Mouse (Mus musculus) E14TG2a.4 (cell line): ENCODE data around the gene Hsd17b13.

Experiments
- H3K27me3 ChIP-seq: 2 replicates; pipeline ENCODE4 v1.6.1; 2014; ENCODE audit warnings: low read length, control low read depth; ENCODE audit not compliant: insufficient read depth
- H3K36me3 ChIP-seq: 2 replicates; pipeline ENCODE4 v1.6.1; 2014; ENCODE audit warnings: low read length, control low read depth; ENCODE audit not compliant: insufficient read depth
- H3K4me1 ChIP-seq: replicated peaks from 2 replicates; pipeline ENCODE4 v1.6.1; 2014; ENCODE audit warnings: low read depth, low read length, control low read depth
- H3K4me3 ChIP-seq: replicated peaks from 2 replicates; pipeline ENCODE4 v1.5.1; 2014; ENCODE audit warnings: mild to moderate bottlenecking, low read length
- H3K9me3 ChIP-seq: 2 replicates; pipeline ENCODE4 v1.6.1; 2014; ENCODE audit warnings: low read length, control low read depth
- CTCF ChIP-seq: conservative IDR thresholded peaks from 2 replicates; pipeline ENCODE4 v1.5.1; 2014; ENCODE audit warnings: low read length
- NANOG ChIP-seq: IDR thresholded peaks from 2 replicates; pipeline ENCODE4 v1.6.1; 2014; ENCODE audit warnings: borderline replicate concordance, low read length, mixed read lengths
- POU5F1 ChIP-seq: IDR thresholded peaks from 2 replicates; pipeline ENCODE4 v1.6.1; 2014; ENCODE audit warnings: low read length, borderline replicate concordance

The Hsd17b13 gene

DNA sequence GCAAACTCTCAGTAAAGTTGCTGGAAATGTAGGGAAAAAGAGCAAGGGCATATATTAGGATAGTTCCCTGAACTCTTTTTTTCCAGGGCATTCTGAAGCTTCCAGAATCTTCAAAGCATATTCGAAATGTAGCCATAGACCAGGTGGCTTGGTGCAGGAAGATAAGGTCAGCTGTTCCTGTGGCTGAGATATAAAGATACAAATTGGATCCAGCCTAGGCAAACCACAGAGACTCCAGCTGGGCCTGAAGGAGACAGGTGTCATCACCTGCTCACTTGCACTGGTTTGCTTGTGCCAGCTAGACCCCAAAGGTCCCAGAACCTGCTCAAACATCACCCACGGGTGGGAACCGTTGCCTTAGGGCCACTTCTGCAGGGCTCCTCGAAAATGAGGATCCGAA lies 65.7 kb downstream of the Hsd17b13 start:
- H3K9me3 ChIP-seq: no peaks in the 10 kb centered on the region
- peak overlapping the region; percentile 93 for H3K4me3 ChIP-seq

DNA sequence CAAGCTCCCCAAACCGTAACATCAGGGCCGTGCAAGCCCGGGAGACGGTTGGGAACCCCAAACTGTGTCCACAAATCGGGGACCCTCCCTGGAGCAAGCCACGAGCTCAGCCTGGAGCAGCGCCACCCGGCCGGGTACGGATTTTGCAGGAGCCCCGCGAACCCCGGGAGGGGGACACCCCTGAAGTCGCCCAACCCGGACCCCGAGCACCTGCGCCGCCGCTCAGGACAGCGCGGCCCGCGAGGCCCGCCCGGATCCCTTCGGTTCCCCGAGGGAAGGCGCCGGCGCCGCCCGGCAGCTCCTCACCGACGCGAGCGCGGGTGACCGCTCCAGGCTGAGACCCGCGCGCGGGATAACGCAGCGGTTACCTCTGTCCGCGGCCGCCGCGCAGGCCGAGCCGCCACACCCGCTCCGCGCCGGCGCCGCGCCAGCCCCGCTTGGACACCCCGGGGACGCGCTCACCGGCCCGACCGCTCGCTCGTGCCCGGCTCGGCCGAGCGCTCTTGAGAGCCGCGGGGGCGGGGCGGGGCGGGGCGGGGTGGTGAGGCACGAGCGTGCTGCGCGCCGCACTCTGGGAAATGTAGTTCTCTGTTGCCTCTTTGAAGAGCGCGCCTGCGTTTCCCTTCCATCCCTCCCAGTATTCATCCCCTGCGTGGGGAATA lies 66.3 kb downstream of the Hsd17b13 start, which contains the start of gene Klhl8:
TSS of gene Klhl8 (minus strand) at position 512 of the 662 bp plus-strand sequence.
- H3K4me3 ChIP-seq: peak within 1 kb of the TSS; percentile 93
- peaks cover 12% of the 10 kb centered on the region for H3K27me3 ChIP-seq
- no peaks in the 10 kb centered on the region for H3K9me3 ChIP-seq
- no peak for TF ChIP-seq CTCF
- TF ChIP-seq POU5F1: no peak
- TF ChIP-seq NANOG: no peak
- H3K36me3 ChIP-seq: no peaks in the 10 kb centered on the region
- H3K4me1 ChIP-seq: peaks cover 15% of the 10 kb centered on the region

More for the DNA sequence above, 65.7 kb downstream of the Hsd17b13 start:
- Histone ChIP-seq H3K4me1 (peaks cover 20% of the 10 kb centered on the region), H3K36me3 (no peaks in the 10 kb centered on the region), H3K27me3 (peaks cover 12% of the 10 kb centered on the region)
- TF ChIP-seq NANOG: no peak
- no peak for TF ChIP-seq CTCF
- TF ChIP-seq POU5F1: no peak

DNA sequence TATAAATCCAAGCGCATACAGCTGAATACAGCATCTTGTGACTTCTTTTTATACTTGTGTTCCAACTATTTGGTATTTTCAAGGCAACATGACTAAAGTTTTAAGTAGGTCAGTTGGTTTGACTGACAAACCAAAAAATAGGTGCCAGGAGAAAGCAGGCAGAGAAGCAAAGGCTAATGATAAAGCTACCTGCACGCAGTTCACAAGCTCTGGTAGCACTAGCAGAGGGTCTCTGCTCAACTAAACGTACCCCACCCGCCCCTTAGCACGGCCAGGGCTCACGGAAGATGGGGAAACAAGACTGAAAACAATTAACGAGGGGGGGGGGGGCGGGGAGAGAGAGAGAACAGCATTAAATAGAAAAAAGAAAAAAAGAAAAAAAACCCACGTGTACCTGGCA lies 67.1 kb downstream of the Hsd17b13 start:
- TF ChIP-seq POU5F1: no peak
- TF ChIP-seq CTCF: no peak
- TF ChIP-seq NANOG: no peak
- no peaks in the 10 kb centered on the region for H3K36me3 ChIP-seq
- peak overlapping the region; percentile 93 for H3K4me3 ChIP-seq
- H3K27me3 ChIP-seq: peaks cover 12% of the 10 kb centered on the region
- peaks cover 15% of the 10 kb centered on the region for H3K4me1 ChIP-seq
- H3K9me3 ChIP-seq: no peaks in the 10 kb centered on the region

DNA sequence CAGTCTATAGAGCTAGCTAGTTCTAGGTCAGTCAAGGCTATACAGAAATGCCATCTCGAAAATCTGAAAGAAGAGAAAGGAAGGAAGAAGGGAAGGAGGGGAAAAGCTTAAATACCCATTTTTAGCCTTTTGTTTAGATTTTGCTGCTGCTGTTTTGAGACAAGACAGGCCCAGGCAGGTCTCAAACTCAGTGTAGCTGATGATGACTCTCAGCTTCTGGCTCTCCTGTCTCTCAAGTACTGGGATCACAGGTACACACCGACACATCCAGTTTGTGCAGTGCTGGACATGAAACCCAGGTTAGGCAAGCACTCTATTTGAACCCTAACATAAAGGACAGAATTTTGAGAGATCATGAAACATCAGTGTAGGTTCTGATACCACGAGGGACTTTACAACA lies 67.7 kb downstream of the Hsd17b13 start:
- Histone ChIP-seq H3K36me3 (no peaks in the 10 kb centered on the region), H3K4me1 (peaks cover 15% of the 10 kb centered on the region), H3K4me3 (no peak overlapping the region), H3K9me3 (no peaks in the 10 kb centered on the region), H3K27me3 (peaks cover 12% of the 10 kb centered on the region)
- TF ChIP-seq CTCF (no peak), POU5F1 (no peak), NANOG (no peak)

DNA sequence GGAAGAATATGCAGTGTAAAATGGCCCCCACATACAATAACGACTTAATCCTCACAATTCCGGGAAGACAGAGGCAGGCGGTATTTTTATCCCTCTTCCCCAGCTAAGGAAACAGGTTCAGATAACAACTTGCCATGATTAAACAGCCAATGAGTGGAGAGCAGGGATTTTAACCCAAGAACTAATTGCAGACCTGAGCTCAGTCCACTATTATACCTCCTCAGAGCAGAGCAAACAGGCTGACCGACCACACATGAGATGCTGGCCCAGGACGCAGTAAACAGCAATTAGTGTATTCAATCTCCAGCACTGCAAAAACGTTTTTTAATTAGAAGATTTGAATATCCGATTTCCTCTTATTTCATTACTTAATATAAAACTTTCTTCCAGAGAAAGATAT lies 68.4 kb downstream of the Hsd17b13 start:
- H3K27me3 ChIP-seq: peaks cover 12% of the 10 kb centered on the region
- no peak for TF ChIP-seq POU5F1
- no peaks in the 10 kb centered on the region for H3K9me3 ChIP-seq
- H3K4me1 ChIP-seq: peaks cover 15% of the 10 kb centered on the region
- H3K4me3 ChIP-seq: no peak overlapping the region
- H3K36me3 ChIP-seq: no peaks in the 10 kb centered on the region

DNA sequence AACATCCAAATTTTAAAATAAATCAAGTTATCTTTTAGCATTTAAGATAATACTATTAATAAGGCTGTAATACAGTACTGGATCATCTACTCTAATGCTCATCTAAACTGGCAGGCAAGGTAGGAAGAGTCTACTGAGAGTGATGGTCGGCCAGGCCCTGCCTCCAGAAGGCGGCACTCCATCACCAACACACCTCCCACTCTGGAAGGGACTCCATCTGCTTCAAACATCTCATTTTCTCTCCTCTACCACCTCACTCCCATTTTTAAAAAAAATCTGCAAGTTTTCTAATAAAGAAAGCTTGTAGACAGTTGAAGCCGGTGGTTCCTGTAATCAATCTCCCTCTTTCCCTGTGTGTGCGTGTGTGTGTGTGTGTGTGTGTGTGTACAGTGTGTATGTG lies 69.4 kb downstream of the Hsd17b13 start:
- peaks cover 5% of the 10 kb centered on the region; the same call in 1 of the 2 replicates for H3K27me3 ChIP-seq
- TF ChIP-seq NANOG (no peak), CTCF (no peak), POU5F1 (no peak)
- H3K4me3 ChIP-seq: no peak overlapping the region
- no peaks in the 10 kb centered on the region for H3K9me3 ChIP-seq
- H3K4me1 ChIP-seq: peaks cover 18% of the 10 kb centered on the region
- H3K36me3 ChIP-seq: no peaks in the 10 kb centered on the region

DNA sequence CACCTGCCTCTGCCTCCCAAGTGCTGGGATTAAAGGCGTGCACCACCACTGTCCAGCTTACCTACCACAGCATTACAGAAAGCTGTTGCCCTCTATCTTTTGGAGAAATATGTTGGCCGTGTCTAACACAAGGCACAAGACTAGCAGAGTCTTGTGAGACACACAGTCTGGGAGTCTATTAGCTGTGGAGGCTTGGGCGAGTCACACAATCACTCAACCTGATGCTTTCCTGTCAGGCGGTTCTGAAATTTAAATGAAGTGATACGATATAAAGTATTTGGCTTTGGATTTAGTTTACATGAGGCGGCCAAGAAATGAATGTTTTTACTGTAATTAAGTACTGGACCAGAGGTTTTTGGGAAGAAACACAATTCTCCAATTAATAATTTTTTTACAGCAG lies 71.0 kb downstream of the Hsd17b13 start:
- Histone ChIP-seq H3K27me3 (no peaks in the 10 kb centered on the region), H3K36me3 (no peaks in the 10 kb centered on the region), H3K9me3 (no peaks in the 10 kb centered on the region), H3K4me1 (peaks cover 29% of the 10 kb centered on the region), H3K4me3 (no peak overlapping the region)
- TF ChIP-seq POU5F1 (no peak), NANOG (no peak), CTCF (no peak)
